Mouse (Mus musculus): Measurements from ENCODE around the gene Jph2. TPM values are rescaled to one million over a fixed set of nuclear protein-coding genes. Genes with fewer than 3 reads are reported as not detected.

The Jph2 gene
- 0.32 and 0.43 TPM in 2 replicates for polyA plus RNA-seq (2014; fragmentation: Nextera tagmentation; extraction: Ambion mirVana)

GRCm38 (mm10) chr2:163397905-163398304 is at the start of gene Jph2:
Gene Jph2, minus strand, starts transcription at chr2:163397993.
- peak; percentile 45; the same call in 1 of the 2 replicates for ATAC-seq (ENCODE audit: low FRiP score)
- WGBS, result 13% methylated on average over 10 of the region's 10 CpGs
- Histone ChIP-seq H3K4me1 (replicated peaks; ENCODE audit: control insufficient read depth, insufficient read depth, low read length) (no peaks in the 10 kb centered on the region), H3K9me3 (ENCODE audit: control insufficient read depth, low read length) (no peaks in the 10 kb centered on the region), H3K27ac (ENCODE audit: low read depth, low read length) (no peak within 1 kb of the TSS), H3K36me3 (ENCODE audit: control insufficient read depth, insufficient read depth, low read length) (no peaks in the 10 kb centered on the region), H3K9ac (ENCODE audit: low read depth, low read length) (no peak within 1 kb of the TSS; the same call in 1 of the 2 replicates), H3K4me3 (ENCODE audit: low read depth, low read length) (no peak within 1 kb of the TSS), H3K4me2 (replicated peaks; ENCODE audit: low read depth, low read length) (peak within 1 kb of the TSS; percentile 24; the same call in 1 of the 2 replicates), H3K27me3 (ENCODE audit: control insufficient read depth, insufficient read depth, low read length) (no peaks in the 10 kb centered on the region)
- peak; percentile 42 for DNase-seq (ENCODE audit: low spot score)

- no peaks in the 10 kb centered on the region for H3K36me3 ChIP-seq (ENCODE audit: control insufficient read depth, insufficient read depth, low read length)
- no peaks in the 10 kb centered on the region for H3K4me1 ChIP-seq (replicated peaks; ENCODE audit: control insufficient read depth, insufficient read depth, low read length)
- H3K4me3 ChIP-seq (ENCODE audit: low read depth, low read length), result no peak overlapping the region
- no peak overlapping the region for H3K27ac ChIP-seq (ENCODE audit: low read depth, low read length)
- 83% methylated on average over 12 of the region's 12 CpGs for WGBS
- H3K9me3 ChIP-seq (ENCODE audit: control insufficient read depth, low read length), result no peaks in the 10 kb centered on the region
- DNase-seq (ENCODE audit: low spot score) (no peak), ATAC-seq (ENCODE audit: low FRiP score) (no peak)
- no peaks in the 10 kb centered on the region for H3K27me3 ChIP-seq (ENCODE audit: control insufficient read depth, insufficient read depth, low read length)
- H3K4me2 ChIP-seq (replicated peaks; ENCODE audit: low read depth, low read length), result no peak overlapping the region
- no peak overlapping the region for H3K9ac ChIP-seq (ENCODE audit: low read depth, low read length)
Observed at GRCm38 (mm10) chr2:163447375-163447774, 49.6 kb upstream of the Jph2 start.

- H3K4me1 ChIP-seq (replicated peaks; ENCODE audit: control insufficient read depth, insufficient read depth, low read length), result no peaks in the 10 kb centered on the region
- DNase-seq (ENCODE audit: low spot score) (no peak), ATAC-seq (ENCODE audit: low FRiP score) (no peak)
- H3K9me3 ChIP-seq (ENCODE audit: control insufficient read depth, low read length), result no peaks in the 10 kb centered on the region
- no peaks in the 10 kb centered on the region for H3K27me3 ChIP-seq (ENCODE audit: control insufficient read depth, insufficient read depth, low read length)
- WGBS, result 73% methylated on average over 7 of the region's 7 CpGs
- no peak overlapping the region for H3K4me2 ChIP-seq (replicated peaks; ENCODE audit: low read depth, low read length)
- no peak overlapping the region for H3K4me3 ChIP-seq (ENCODE audit: low read depth, low read length)
- H3K36me3 ChIP-seq (ENCODE audit: control insufficient read depth, insufficient read depth, low read length), result no peaks in the 10 kb centered on the region
- H3K27ac ChIP-seq (ENCODE audit: low read depth, low read length), result no peak overlapping the region
- H3K9ac ChIP-seq (ENCODE audit: low read depth, low read length), result no peak overlapping the region
Observed at GRCm38 (mm10) chr2:163444017-163444416, 46.2 kb upstream of the Jph2 start.

- Histone ChIP-seq H3K4me3 (ENCODE audit: low read depth, low read length) (no peak overlapping the region), H3K27me3 (ENCODE audit: control insufficient read depth, insufficient read depth, low read length) (0 out of 2 replicates have a peak, but pooled peaks cover 2% of the 10 kb centered on the region), H3K9ac (ENCODE audit: low read depth, low read length) (no peak overlapping the region), H3K27ac (ENCODE audit: low read depth, low read length) (no peak overlapping the region), H3K36me3 (ENCODE audit: control insufficient read depth, insufficient read depth, low read length) (no peaks in the 10 kb centered on the region), H3K4me2 (replicated peaks; ENCODE audit: low read depth, low read length) (no peak overlapping the region), H3K4me1 (replicated peaks; ENCODE audit: control insufficient read depth, insufficient read depth, low read length) (no peaks in the 10 kb centered on the region), H3K9me3 (ENCODE audit: control insufficient read depth, low read length) (no peaks in the 10 kb centered on the region)
- no peak for ATAC-seq (ENCODE audit: low FRiP score)
- 71% methylated on average over 6 of the region's 6 CpGs for WGBS
- DNase-seq (ENCODE audit: low spot score), result no peak
Observed at GRCm38 (mm10) chr2:163443543-163443942, 45.8 kb upstream of the Jph2 start.

GRCm38 (mm10) chr2:163439488-163439887 is 41.7 kb upstream of the Jph2 start:
- DNase-seq (ENCODE audit: low spot score), result no peak
- H3K9me3 ChIP-seq (ENCODE audit: control insufficient read depth, low read length), result no peaks in the 10 kb centered on the region
- H3K27me3 ChIP-seq (ENCODE audit: control insufficient read depth, insufficient read depth, low read length), result 0 out of 2 replicates have a peak, but pooled peaks cover 2% of the 10 kb centered on the region
- ATAC-seq (ENCODE audit: low FRiP score), result no peak
- H3K36me3 ChIP-seq (ENCODE audit: control insufficient read depth, insufficient read depth, low read length), result no peaks in the 10 kb centered on the region
- WGBS, result 73% methylated on average over 1 of the region's 1 CpGs
- H3K9ac ChIP-seq (ENCODE audit: low read depth, low read length), result peak overlapping the region; percentile 76
- H3K4me3 ChIP-seq (ENCODE audit: low read depth, low read length), result peak overlapping the region; percentile 61
- H3K4me2 ChIP-seq (replicated peaks; ENCODE audit: low read depth, low read length), result peak overlapping the region; percentile 67
- 0 out of 2 replicates have a peak, but pooled peaks cover 2% of the 10 kb centered on the region for H3K4me1 ChIP-seq (replicated peaks; ENCODE audit: control insufficient read depth, insufficient read depth, low read length)
- no peak overlapping the region for H3K27ac ChIP-seq (ENCODE audit: low read depth, low read length)

- WGBS, result 1% methylated on average over 30 of the region's 30 CpGs
- ATAC-seq (ENCODE audit: low FRiP score), result peak; percentile 67
Observed at GRCm38 (mm10) chr2:163438619-163439451, 41.0 kb upstream of the Jph2 start.

GRCm38 (mm10) chr2:163438246-163438618 is 40.4 kb upstream of the Jph2 start, which contains the start of gene Gdap1l1:
Gene Gdap1l1, plus strand, starts transcription at chr2:163438476.
- Histone ChIP-seq H3K9ac (ENCODE audit: low read depth, low read length) (peak within 1 kb of the TSS; percentile 76), H3K4me3 (ENCODE audit: low read depth, low read length) (peak within 1 kb of the TSS; percentile 61), H3K4me2 (replicated peaks; ENCODE audit: low read depth, low read length) (peak within 1 kb of the TSS; percentile 67), H3K36me3 (ENCODE audit: control insufficient read depth, insufficient read depth, low read length) (no peaks in the 10 kb centered on the region), H3K4me1 (replicated peaks; ENCODE audit: control insufficient read depth, insufficient read depth, low read length) (0 out of 2 replicates have a peak, but pooled peaks cover 2% of the 10 kb centered on the region), H3K27ac (ENCODE audit: low read depth, low read length) (peak within 1 kb of the TSS; percentile 65), H3K9me3 (ENCODE audit: control insufficient read depth, low read length) (no peaks in the 10 kb centered on the region), H3K27me3 (ENCODE audit: control insufficient read depth, insufficient read depth, low read length) (0 out of 2 replicates have a peak, but pooled peaks cover 2% of the 10 kb centered on the region)
- ATAC-seq (ENCODE audit: low FRiP score), result peak; percentile 82
- 2% methylated on average over 11 of the region's 18 CpGs for WGBS
- DNase-seq (ENCODE audit: low spot score), result peak; percentile 75

More at GRCm38 (mm10) chr2:163438619-163439451, 41.0 kb upstream of the Jph2 start:
- peak overlapping the region; percentile 61 for H3K4me3 ChIP-seq (ENCODE audit: low read depth, low read length)
- H3K4me2 ChIP-seq (replicated peaks; ENCODE audit: low read depth, low read length), result peak overlapping the region; percentile 67
- no peaks in the 10 kb centered on the region for H3K36me3 ChIP-seq (ENCODE audit: control insufficient read depth, insufficient read depth, low read length)
- no peaks in the 10 kb centered on the region for H3K9me3 ChIP-seq (ENCODE audit: control insufficient read depth, low read length)
- H3K27ac ChIP-seq (ENCODE audit: low read depth, low read length), result peak overlapping the region; percentile 65
- peak; percentile 72 for DNase-seq (ENCODE audit: low spot score)
- H3K9ac ChIP-seq (ENCODE audit: low read depth, low read length), result peak overlapping the region; percentile 76
- 0 out of 2 replicates have a peak, but pooled peaks cover 2% of the 10 kb centered on the region for H3K4me1 ChIP-seq (replicated peaks; ENCODE audit: control insufficient read depth, insufficient read depth, low read length)
- H3K27me3 ChIP-seq (ENCODE audit: control insufficient read depth, insufficient read depth, low read length), result 0 out of 2 replicates have a peak, but pooled peaks cover 2% of the 10 kb centered on the region

- DNase-seq (ENCODE audit: low spot score), result no peak
- H3K27ac ChIP-seq (ENCODE audit: low read depth, low read length), result no peak overlapping the region
- no peak for ATAC-seq (ENCODE audit: low FRiP score)
- 0 out of 2 replicates have a peak, but pooled peaks cover 2% of the 10 kb centered on the region for H3K27me3 ChIP-seq (ENCODE audit: control insufficient read depth, insufficient read depth, low read length)
- H3K9ac ChIP-seq (ENCODE audit: low read depth, low read length), result peak overlapping the region; percentile 76
- no peaks in the 10 kb centered on the region for H3K36me3 ChIP-seq (ENCODE audit: control insufficient read depth, insufficient read depth, low read length)
- H3K9me3 ChIP-seq (ENCODE audit: control insufficient read depth, low read length), result no peaks in the 10 kb centered on the region
- WGBS, result 44% methylated on average over 4 of the region's 4 CpGs
- H3K4me1 ChIP-seq (replicated peaks; ENCODE audit: control insufficient read depth, insufficient read depth, low read length), result 0 out of 2 replicates have a peak, but pooled peaks cover 2% of the 10 kb centered on the region
- peak overlapping the region; percentile 61 for H3K4me3 ChIP-seq (ENCODE audit: low read depth, low read length)
- H3K4me2 ChIP-seq (replicated peaks; ENCODE audit: low read depth, low read length), result peak overlapping the region; percentile 67
Observed at GRCm38 (mm10) chr2:163437800-163438199, 40.0 kb upstream of the Jph2 start.

Data from hindbrain, embryonic 11.5 days (tissue).